Mouse (Mus musculus) testis, adult 2 months (tissue): Measurements from ENCODE around the gene Hoxb4. TPM values are rescaled to one million over a fixed set of nuclear protein-coding genes. Genes with fewer than 3 reads are reported as not detected.

Experiments used
- H3K27ac ChIP-seq: fragments of 200-500 bp; 2 replicates; pipeline ENCODE4 v1.5.1; 2012; ENCODE audit warnings: low read depth, low read length; ENCODE audit not compliant: control insufficient read depth, insufficient read depth
- H3K27me3 ChIP-seq: fragments of 200-500 bp; 2 replicates; pipeline ENCODE4 v1.6.1; 2012; ENCODE audit warnings: mild to moderate bottlenecking, low read length, moderate library complexity; ENCODE audit not compliant: control insufficient read depth, insufficient read depth
- H3K36me3 ChIP-seq: fragments of 200-500 bp; 2 replicates; pipeline ENCODE4 v1.6.1; 2012; ENCODE audit warnings: mild to moderate bottlenecking, low read length; ENCODE audit not compliant: control insufficient read depth, insufficient read depth
- H3K4me1 ChIP-seq: fragments of 200-500 bp; 2 replicates; pipeline ENCODE4 v1.6.1; 2012; ENCODE audit warnings: low read length; ENCODE audit not compliant: control insufficient read depth, insufficient read depth
- H3K4me3 ChIP-seq: fragments of 200-500 bp; 2 replicates; pipeline ENCODE4 v1.5.1; 2012; ENCODE audit warnings: low read depth, mild to moderate bottlenecking, low read length, moderate library complexity, mixed read lengths; ENCODE audit not compliant: control insufficient read depth
- CTCF ChIP-seq: fragments of 200-500 bp; IDR thresholded peaks from 2 replicates; pipeline ENCODE4 v1.5.1; 2012; ENCODE audit warnings: low read depth, mild to moderate bottlenecking, inconsistent platforms, low read length, moderate library complexity; ENCODE audit not compliant: control insufficient read depth, insufficient read depth, insufficient replicate concordance
- POLR2A ChIP-seq: fragments of 200-500 bp; IDR thresholded peaks from 2 replicates; pipeline ENCODE4 v1.6.1; 2012; ENCODE audit warnings: low read depth, mild to moderate bottlenecking, inconsistent platforms, low read length, moderate library complexity; ENCODE audit not compliant: control insufficient read depth
- polyA plus RNA-seq: library from polyadenylated mRNA; depleted of rRNA; stranded (reverse); fragments of >200 nt; gene quantifications from 2 replicates; pipeline ENCODE4 v1.2.3, GENCODE M21; 2012

Gene Hoxb4
- polyA plus RNA-seq, 1 experiment = 0.07 TPM

- peaks cover 15% of the 10 kb centered on the region for H3K4me1 ChIP-seq
- no peak overlapping the region for H3K27ac ChIP-seq
- H3K36me3 ChIP-seq = no peaks in the 10 kb centered on the region
- H3K4me3 ChIP-seq = no peak overlapping the region
- no peak for TF ChIP-seq POLR2A
- TF ChIP-seq CTCF = no peak
- H3K27me3 ChIP-seq = peaks cover 8% of the 10 kb centered on the region
Observed at GRCm38 (mm10) chr11:96297428-96297827, 20.6 kb upstream of the Hoxb4 start.

DNA sequence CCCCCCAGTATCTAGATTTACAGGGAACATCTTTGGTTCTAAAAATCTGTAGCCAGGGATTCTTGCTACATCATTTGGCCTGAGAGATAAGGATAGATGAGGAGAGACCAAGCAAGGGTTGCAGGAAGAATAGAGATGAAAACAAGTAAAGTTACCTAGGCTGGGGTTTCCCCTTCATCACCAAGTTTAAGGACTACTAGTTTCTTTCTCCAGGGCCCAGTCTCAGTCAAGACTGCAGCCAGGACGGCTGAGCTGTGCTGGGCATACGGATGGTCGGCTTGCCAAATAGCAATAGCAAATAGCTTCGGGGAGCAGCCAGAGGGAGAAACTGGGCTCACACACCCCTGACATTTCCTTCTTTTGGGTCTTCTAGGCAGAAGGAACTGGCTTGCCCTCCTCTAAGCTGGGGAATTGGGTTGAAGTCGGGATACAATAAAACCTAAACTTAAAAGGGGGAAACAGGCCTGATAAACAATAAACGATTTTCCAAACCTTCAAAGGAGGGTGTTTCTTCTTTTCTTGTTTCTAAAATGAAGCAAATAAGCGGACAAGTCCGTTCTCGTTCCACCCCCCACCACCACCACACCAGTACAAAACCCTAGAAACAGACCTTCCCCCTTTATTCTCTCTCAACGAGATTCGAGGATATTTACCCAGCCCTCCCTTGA, 20.0 kb upstream of the Hoxb4 start:
- Histone ChIP-seq H3K36me3 (no peaks in the 10 kb centered on the region), H3K27me3 (peaks cover 10% of the 10 kb centered on the region), H3K4me1 (peaks cover 15% of the 10 kb centered on the region), H3K27ac (no peak overlapping the region), H3K4me3 (no peak overlapping the region)
- TF ChIP-seq POLR2A = no peak
- TF ChIP-seq CTCF = no peak

- Histone ChIP-seq H3K4me1 (peaks cover 21% of the 10 kb centered on the region), H3K27me3 (peaks cover 10% of the 10 kb centered on the region), H3K36me3 (no peaks in the 10 kb centered on the region), H3K27ac (no peak overlapping the region), H3K4me3 (no peak overlapping the region)
- no peak for TF ChIP-seq CTCF
- TF ChIP-seq POLR2A = no peak
Observed at GRCm38 (mm10) chr11:96298895-96299667, 19.0 kb upstream of the Hoxb4 start.

DNA sequence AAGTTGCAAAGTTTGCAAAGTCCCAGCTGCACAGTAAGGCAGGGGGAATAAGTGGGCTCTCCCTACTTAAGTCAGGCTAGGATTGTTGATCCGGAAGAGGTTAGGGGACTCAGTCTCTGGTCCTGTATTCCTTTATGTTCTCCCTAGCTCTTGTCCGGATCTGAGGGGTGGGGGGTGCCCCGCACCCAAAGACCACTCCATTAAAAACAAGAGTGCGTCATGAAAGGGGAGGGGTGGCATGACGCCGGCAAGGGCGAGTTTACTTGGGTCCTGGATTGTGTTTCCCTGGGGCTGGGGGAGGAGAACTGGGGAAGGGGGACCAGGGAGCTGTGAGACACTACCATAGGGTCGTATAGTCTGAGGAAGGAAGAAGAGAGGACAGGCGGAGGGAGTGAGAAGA, 18.3 kb upstream of the Hoxb4 start:
- Histone ChIP-seq H3K27me3 (peaks cover 15% of the 10 kb centered on the region), H3K4me3 (no peak overlapping the region), H3K27ac (no peak overlapping the region), H3K4me1 (peaks cover 25% of the 10 kb centered on the region), H3K36me3 (no peaks in the 10 kb centered on the region)
- TF ChIP-seq CTCF (no peak), POLR2A (no peak)

DNA sequence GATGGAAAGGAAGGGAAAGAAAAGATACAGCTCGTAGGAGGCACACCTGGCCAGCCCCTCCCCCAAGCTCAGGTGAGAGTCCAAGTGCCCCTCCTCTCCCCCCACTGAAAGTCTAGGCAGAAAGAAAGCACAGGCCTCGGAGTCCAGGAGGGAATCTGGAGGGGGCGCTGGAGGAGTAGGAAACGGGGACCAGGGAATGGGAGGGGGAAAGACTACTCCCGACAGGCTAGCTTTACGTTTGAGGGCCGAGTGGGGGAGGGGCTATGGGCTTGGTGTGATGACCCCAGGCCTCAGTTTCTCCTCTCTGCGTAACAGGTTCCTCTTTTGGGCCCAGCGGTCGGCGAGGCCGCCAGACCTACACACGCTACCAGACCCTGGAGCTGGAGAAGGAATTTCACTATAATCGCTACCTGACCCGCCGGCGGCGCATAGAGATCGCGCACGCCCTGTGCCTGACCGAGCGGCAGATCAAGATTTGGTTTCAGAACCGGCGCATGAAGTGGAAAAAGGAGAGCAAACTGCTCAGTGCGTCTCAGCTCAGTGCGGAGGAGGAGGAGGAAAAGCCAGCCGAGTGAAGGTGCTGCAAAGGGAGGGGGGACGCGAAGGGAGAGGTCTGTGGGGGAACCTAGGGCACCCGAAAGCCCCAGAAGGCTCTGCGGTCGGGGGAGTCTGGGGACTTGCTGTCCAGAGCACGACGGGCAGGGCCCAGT, 17.6 kb upstream of the Hoxb4 start:
- no peak overlapping the region for H3K27ac ChIP-seq
- TF ChIP-seq POLR2A (no peak), CTCF (no peak)
- peaks cover 24% of the 10 kb centered on the region for H3K4me1 ChIP-seq
- no peaks in the 10 kb centered on the region for H3K36me3 ChIP-seq
- no peak overlapping the region; the same call in 1 of the 2 replicates for H3K4me3 ChIP-seq
- peaks cover 18% of the 10 kb centered on the region for H3K27me3 ChIP-seq

DNA sequence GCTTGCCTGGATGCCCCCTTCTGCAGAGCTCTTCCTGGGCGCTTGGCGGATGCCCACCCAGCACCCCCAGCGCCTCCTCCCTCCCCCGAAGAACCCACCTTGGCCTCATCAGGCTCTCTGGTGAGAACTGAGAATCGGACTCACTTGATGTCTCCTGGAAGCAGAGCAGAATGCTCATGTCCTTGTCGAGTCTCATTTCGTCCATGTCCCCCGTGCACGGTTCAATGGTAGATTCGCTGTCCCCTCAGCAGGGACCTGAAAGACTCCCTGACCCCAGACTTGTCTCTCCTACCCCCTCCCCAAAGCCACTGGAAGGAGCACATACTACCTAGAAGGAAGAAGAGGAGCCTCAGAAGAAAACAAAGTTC, 17.0 kb upstream of the Hoxb4 start:
- no peak overlapping the region for H3K27ac ChIP-seq
- H3K36me3 ChIP-seq = no peaks in the 10 kb centered on the region
- H3K4me1 ChIP-seq = peaks cover 22% of the 10 kb centered on the region
- H3K27me3 ChIP-seq = peaks cover 18% of the 10 kb centered on the region
- TF ChIP-seq POLR2A = no peak
- no peak for TF ChIP-seq CTCF
- H3K4me3 ChIP-seq = no peak overlapping the region

DNA sequence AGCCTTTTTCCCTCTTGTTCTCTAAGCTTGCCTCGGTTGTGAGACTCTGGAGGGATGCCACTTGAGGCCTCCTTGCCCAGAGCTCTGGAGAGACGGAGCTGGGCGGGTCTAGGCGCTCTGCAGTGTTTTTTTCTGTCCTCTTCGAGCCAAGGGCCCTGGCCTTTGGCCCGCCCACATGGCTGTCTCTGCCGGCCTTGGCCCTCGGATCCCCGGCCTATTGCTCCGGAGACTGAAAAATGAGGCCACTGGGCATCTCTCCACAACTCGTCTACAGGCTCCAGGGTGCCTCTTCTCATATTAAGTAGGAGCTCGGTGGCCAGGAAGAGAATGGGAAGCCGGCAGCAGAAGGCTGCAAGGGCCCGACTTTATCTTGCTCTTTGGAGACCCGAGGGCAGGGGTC, 16.2 kb upstream of the Hoxb4 start:
- TF ChIP-seq POLR2A (no peak), CTCF (no peak)
- H3K36me3 ChIP-seq = no peaks in the 10 kb centered on the region
- H3K4me3 ChIP-seq = no peak overlapping the region
- H3K4me1 ChIP-seq = peaks cover 22% of the 10 kb centered on the region
- peaks cover 18% of the 10 kb centered on the region for H3K27me3 ChIP-seq
- H3K27ac ChIP-seq = no peak overlapping the region
